Mouse (Mus musculus) myocyte (in vitro differentiated cells): Measurements from ENCODE around the gene Olfr67.

Experiments
- POLR2A ChIP-seq: IDR thresholded peaks from one replicate; pipeline ENCODE4 v1.6.1; 2011; ENCODE audit warnings: low read depth, mild to moderate bottlenecking, control low read depth, moderate library complexity; ENCODE audit not compliant: insufficient read length
- POLR2AphosphoS2 ChIP-seq: IDR thresholded peaks from one replicate; pipeline ENCODE4 v1.6.1; 2011; ENCODE audit warnings: low read depth, control low read depth; ENCODE audit not compliant: insufficient read length
- TCF12 ChIP-seq: IDR thresholded peaks from one replicate; pipeline ENCODE4 v1.6.1; 2011; ENCODE audit warnings: mild to moderate bottlenecking, control low read depth; ENCODE audit not compliant: poor library complexity, insufficient read depth, severe bottlenecking
- TCF3 ChIP-seq: IDR thresholded peaks from one replicate; pipeline ENCODE4 v1.6.1; 2011; ENCODE audit warnings: low read depth, control low read depth; ENCODE audit not compliant: insufficient read length

GRCm38 (mm10) chr7:103792669-103793388, 1.2 kb upstream of the Olfr67 start:
- TF ChIP-seq TCF12 = no peak
- TF ChIP-seq POLR2A = no peak
- no peak for TF ChIP-seq TCF3
- no peak for TF ChIP-seq POLR2AphosphoS2
